Mouse (Mus musculus): Measurements from ENCODE around the gene Chst11.

GRCm38 (mm10) chr10:82974201-82974600, 11.1 kb upstream of the Chst11 start:
- TF ChIP-seq POLR2A (IDR thresholded peaks at IDR 0.05; ENCODE audit: borderline replicate concordance, extremely low read depth, insufficient read depth, insufficient read length, poor library complexity, severe bottlenecking) (no peak), CTCF (IDR thresholded peaks at IDR 0.05; ENCODE audit: borderline replicate concordance, extremely low read depth, insufficient read depth, insufficient read length) (no peak)
